Mouse (Mus musculus) liver, embryonic 16.5 days (tissue): Measurements from ENCODE around the gene Fbxo34. TPM values are rescaled to one million over a fixed set of nuclear protein-coding genes. Genes with fewer than 3 reads are reported as not detected.
"Not testable (repeated sequence)": the region's sequence is repeated elsewhere in the genome, so short reads cannot be mapped to it uniquely, and the experiment has no call there.

Experiments used
- ATAC-seq: fragments of 200-750 bp; cut with Nextera tagmentation; 2 replicates; pipeline ENCODE4 v1.8.0; 2017; ENCODE audit warnings: low read depth, mild to moderate bottlenecking, moderate number of reproducible peaks, moderate library complexity
- H3K27ac ChIP-seq: fragments of 300-500 bp; sonication (generic); 2 replicates; pipeline ENCODE4 v1.5.1; 2014; ENCODE audit warnings: mild to moderate bottlenecking, low read length
- H3K27me3 ChIP-seq: fragments of 300-500 bp; sonication (generic); 2 replicates; pipeline ENCODE4 v1.6.1; 2014; ENCODE audit warnings: low read depth, low read length, mixed read lengths; ENCODE audit not compliant: control insufficient read depth, insufficient read depth
- H3K36me3 ChIP-seq: fragments of 300-500 bp; sonication (generic); 2 replicates; pipeline ENCODE4 v1.6.1; 2014; ENCODE audit warnings: mild to moderate bottlenecking; ENCODE audit not compliant: control insufficient read depth, insufficient read depth
- H3K4me1 ChIP-seq: fragments of 300-500 bp; sonication (generic); 2 replicates; pipeline ENCODE4 v1.6.1; 2014; ENCODE audit warnings: low read depth, low read length, mixed read lengths; ENCODE audit not compliant: control insufficient read depth
- H3K4me2 ChIP-seq: fragments of 300-500 bp; sonication (generic); 2 replicates; pipeline ENCODE4 v1.6.1; 2014; ENCODE audit warnings: low read depth, low read length, mixed read lengths
- H3K4me3 ChIP-seq: fragments of 300-500 bp; sonication (generic); 2 replicates; pipeline ENCODE4 v1.5.1; 2014; ENCODE audit warnings: low read depth, mild to moderate bottlenecking, low read length
- H3K9ac ChIP-seq: fragments of 300-500 bp; sonication (generic); 2 replicates; pipeline ENCODE4 v1.6.1; 2014; ENCODE audit warnings: low read depth, low read length
- H3K9me3 ChIP-seq: fragments of 300-500 bp; sonication (generic); replicated peaks from 2 replicates; pipeline ENCODE4 v1.6.1; 2016; ENCODE audit warnings: low read length; ENCODE audit not compliant: control insufficient read depth
- WGBS: fragments of 180-500 bp; shearing (Covaris S2); extraction: QIAGEN DNeasy Blood & Tissue Kit; methylation state at CpG from one replicate; pipeline ENCODE4 v1.1.7; 2014; ENCODE audit not compliant: insufficient replicate concordance; 5-methylcytosine and 5-hydroxymethylcytosine counted together
- polyA plus RNA-seq: library from polyadenylated mRNA; unstranded; fragments of >200 nt; fragmentation: Nextera tagmentation; extraction: Ambion mirVana; gene quantifications from 2 replicates; pipeline ENCODE4 v1.2.1, GENCODE M21; 2015

The Fbxo34 gene
- 38.3 and 41.6 TPM in 2 replicates for polyA plus RNA-seq

DNA sequence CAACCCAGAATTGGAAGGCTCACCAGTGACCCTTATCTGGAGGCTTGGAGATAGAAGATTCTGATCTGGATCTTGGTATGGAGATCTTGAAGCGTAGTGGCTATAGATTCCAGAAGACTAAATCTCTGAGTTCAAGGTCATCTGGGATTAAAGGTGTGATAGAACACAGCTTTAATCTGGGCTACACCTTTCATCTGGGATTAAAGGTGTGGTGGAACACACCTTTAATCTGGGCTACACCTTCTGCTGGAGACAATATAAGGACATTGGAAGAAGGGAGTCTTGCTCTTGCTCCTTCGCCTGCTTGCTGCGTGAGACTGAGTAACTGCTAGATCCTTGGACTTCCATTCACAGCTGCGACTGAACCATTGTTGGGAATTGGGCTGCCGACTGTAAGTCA, at the start of gene Fbxo34:
Gene Fbxo34 (plus strand): TSS at position 301 of the 400 bp plus-strand sequence.
- ATAC-seq, H3K4me3 ChIP-seq, H3K9me3 ChIP-seq, H3K4me2 ChIP-seq, H3K4me1 ChIP-seq, H3K27me3 ChIP-seq, H3K36me3 ChIP-seq, H3K27ac ChIP-seq, H3K9ac ChIP-seq: not testable (repeated sequence)
- 68% methylated on average over 2 of the region's 5 CpGs for WGBS

DNA sequence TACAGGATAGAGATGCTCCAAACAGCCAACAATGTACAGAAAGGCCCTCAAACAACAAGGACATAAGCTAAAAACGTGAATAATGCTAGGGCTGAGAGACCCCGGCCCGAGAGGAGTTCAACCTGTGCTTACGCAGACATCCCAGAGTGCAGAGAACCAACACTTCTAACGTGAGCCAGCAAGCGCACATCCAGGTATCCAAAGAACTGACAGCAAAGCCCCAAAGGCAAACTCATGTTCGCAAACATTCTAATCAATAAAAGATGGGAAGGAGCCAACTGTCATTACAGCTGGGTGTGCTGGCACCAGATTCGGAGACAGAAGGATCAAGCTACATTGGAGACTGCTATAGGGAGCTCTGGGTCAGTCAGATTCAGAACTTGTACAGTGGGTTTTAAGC, 47.5 kb upstream of the Fbxo34 start:
- Histone ChIP-seq H3K4me3 (no peak overlapping the region), H3K9me3 (no peaks in the 10 kb centered on the region), H3K4me1 (no peaks in the 10 kb centered on the region), H3K36me3 (peaks cover 92% of the 10 kb centered on the region), H3K27me3 (no peaks in the 10 kb centered on the region), H3K4me2 (no peak overlapping the region), H3K27ac (no peak overlapping the region), H3K9ac (no peak overlapping the region)
- ATAC-seq: no peak
- 76% methylated on average over 8 of the region's 8 CpGs for WGBS

DNA sequence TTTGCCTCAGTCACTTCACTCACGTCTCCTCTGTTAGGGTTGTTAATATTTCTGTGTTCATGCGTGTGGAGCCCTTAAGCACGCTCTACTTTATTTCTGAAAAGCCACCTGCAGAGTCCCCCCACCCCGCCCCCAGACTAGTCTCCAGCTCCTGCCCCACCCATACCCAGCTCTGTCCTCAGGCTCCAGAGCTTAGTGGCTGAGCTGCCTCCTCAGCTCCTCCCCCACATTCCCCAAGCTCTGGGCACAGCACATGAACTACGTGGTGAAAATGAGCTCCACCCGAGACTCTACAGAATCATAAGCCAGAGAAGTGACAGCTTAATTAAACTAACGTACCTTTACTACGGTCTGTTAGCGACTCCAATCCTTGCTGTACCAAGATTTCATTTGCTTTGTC, 44.2 kb upstream of the Fbxo34 start:
- H3K9ac ChIP-seq: no peak overlapping the region
- WGBS: 83% methylated on average over 9 of the region's 9 CpGs
- no peaks in the 10 kb centered on the region for H3K9me3 ChIP-seq
- H3K4me2 ChIP-seq: no peak overlapping the region
- H3K4me1 ChIP-seq: no peaks in the 10 kb centered on the region
- no peak for ATAC-seq
- H3K4me3 ChIP-seq: no peak overlapping the region
- H3K27ac ChIP-seq: no peak overlapping the region
- H3K36me3 ChIP-seq: peaks cover 95% of the 10 kb centered on the region
- H3K27me3 ChIP-seq: no peaks in the 10 kb centered on the region

DNA sequence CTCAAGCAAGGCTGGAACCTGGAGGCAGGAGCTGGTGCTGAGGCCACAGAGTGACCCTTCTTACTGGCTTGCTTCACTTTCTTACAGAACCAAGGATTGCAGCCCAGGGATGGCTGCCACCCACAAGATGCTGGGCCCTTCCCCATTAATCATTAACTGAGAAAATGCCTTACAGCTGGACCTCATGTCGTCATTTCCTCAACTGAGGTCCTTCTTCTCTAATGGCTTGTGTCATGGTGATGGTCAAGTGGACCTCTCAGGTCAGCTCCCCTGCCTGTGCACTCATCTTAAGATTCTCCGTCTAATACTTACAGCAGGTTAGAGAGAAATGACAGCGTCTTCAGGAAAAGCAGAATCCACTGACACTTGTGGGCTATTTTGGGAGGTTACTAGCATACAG, 32.9 kb upstream of the Fbxo34 start:
- Histone ChIP-seq H3K9ac (peak overlapping the region; percentile 78), H3K36me3 (peaks cover 36% of the 10 kb centered on the region), H3K4me1 (peaks cover 24% of the 10 kb centered on the region), H3K4me3 (peak overlapping the region; percentile 77), H3K4me2 (peak overlapping the region; percentile 62), H3K27ac (peak overlapping the region; percentile 85), H3K9me3 (no peaks in the 10 kb centered on the region), H3K27me3 (no peaks in the 10 kb centered on the region)
- WGBS: 21% methylated on average over 3 of the region's 3 CpGs
- no peak for ATAC-seq

DNA sequence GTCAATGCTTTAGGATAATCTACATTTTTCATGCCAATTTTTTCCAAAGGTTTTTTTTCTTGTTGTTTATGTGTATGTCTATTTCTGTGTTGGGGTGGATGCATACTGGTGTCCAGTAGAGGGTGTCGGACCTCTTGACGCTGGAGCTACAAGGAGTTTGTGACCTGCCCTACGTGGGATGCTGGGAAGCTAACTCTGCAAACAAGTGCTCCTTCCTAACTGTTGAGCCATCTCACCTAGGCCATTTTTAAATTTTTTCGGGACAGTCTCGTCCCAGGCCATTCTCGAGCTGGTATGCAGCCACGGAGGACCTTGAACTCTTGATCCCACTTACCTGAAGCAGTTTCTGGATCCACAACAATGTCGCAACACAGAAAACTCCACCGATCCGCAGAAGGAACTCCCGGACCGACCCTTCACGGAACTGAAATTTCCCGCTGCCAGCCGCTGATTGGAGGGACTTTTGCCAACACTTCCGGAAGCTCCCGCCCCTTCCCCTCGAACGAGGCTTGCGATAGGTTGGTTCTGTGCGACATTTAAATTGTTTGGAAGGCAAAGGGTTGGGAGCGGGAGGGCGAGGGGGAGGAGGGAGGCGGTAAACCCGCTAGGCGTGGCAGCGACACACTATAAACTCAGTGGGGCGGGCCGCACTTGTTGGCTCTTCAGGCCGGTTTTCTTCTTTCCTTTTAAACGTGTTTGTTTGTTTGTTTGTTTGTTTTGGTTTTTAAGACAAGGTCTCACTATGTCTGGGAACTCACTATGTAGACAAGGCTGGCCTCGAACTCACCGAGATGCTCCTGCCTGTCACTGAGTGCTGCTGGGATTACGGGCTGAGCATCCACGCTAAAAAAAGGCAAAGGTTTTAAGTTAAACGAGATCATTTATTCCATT, 32.2 kb upstream of the Fbxo34 start, which contains the start of gene Dlgap5:
Gene Dlgap5 (minus strand): TSS at position 633 of the 891 bp plus-strand sequence.
- WGBS: 2% methylated on average over 34 of the region's 36 CpGs
- no peaks in the 10 kb centered on the region for H3K9me3 ChIP-seq
- H3K9ac ChIP-seq: peak within 1 kb of the TSS; percentile 78
- H3K4me3 ChIP-seq: peak within 1 kb of the TSS; percentile 77
- peaks cover 31% of the 10 kb centered on the region for H3K36me3 ChIP-seq
- peak within 1 kb of the TSS; percentile 85 for H3K27ac ChIP-seq
- H3K4me2 ChIP-seq: peak within 1 kb of the TSS; percentile 62
- H3K4me1 ChIP-seq: peaks cover 24% of the 10 kb centered on the region
- ATAC-seq: peak; percentile 99
- no peaks in the 10 kb centered on the region for H3K27me3 ChIP-seq

DNA sequence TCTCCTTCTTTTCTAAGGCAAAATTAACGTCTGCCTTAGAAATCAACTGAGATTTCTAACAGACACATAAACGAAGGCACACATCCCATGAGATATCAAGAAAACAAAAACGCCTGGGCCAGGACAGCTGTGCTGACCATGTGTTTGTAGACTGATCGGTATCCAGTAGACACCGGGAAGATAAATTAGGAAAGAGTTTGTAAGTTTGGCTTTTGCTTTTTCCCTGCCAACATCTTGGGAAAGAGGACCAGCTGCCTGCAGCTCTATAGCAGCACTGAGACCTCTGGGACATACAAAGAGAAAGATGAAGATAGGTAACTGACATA, 31.6 kb upstream of the Fbxo34 start:
- peak overlapping the region; percentile 74 for H3K27ac ChIP-seq
- peak overlapping the region; percentile 77 for H3K4me3 ChIP-seq
- peak overlapping the region; percentile 62 for H3K4me2 ChIP-seq
- no peaks in the 10 kb centered on the region for H3K9me3 ChIP-seq
- WGBS: 35% methylated on average over 5 of the region's 5 CpGs
- H3K36me3 ChIP-seq: peaks cover 28% of the 10 kb centered on the region
- ATAC-seq: no peak
- H3K27me3 ChIP-seq: no peaks in the 10 kb centered on the region
- peaks cover 24% of the 10 kb centered on the region for H3K4me1 ChIP-seq
- H3K9ac ChIP-seq: peak overlapping the region; percentile 51

DNA sequence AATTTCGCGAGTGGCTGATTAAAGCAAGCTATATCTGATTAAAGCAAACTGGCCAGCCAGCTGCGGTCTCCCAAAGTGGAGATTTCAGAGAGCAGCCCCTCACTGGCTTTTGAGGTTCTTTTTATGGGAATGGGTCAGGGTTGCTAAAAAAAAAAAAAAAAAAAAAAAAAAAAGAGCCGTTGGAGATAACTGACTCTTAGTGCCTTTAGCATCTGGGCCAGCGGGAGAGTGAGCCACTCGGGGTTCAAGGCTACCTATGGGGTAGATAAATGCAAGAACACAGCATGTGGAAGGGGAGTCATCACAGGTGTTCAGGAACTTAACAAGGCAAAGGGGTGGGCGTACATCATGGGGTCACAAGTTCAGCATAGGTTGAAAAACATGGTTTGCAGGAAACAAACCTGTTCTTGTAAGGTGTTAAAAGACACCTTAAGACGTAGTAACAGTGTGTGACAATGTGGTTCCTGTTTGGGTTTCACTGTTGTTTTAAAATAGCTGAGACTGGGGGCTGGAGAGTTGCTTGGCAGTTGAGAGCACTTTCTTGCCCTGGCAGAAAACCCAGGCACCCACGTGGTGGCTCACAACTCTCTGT, 31.1 kb upstream of the Fbxo34 start:
- Histone ChIP-seq H3K9ac (peak overlapping the region; percentile 51; the same call in 1 of the 2 replicates), H3K4me1 (peaks cover 24% of the 10 kb centered on the region), H3K36me3 (peaks cover 23% of the 10 kb centered on the region), H3K4me3 (peak overlapping the region; percentile 77), H3K9me3 (no peaks in the 10 kb centered on the region), H3K27me3 (no peaks in the 10 kb centered on the region), H3K27ac (peak overlapping the region; percentile 74), H3K4me2 (peak overlapping the region; percentile 62)
- no peak for ATAC-seq
- 67% methylated on average over 9 of the region's 9 CpGs for WGBS

DNA sequence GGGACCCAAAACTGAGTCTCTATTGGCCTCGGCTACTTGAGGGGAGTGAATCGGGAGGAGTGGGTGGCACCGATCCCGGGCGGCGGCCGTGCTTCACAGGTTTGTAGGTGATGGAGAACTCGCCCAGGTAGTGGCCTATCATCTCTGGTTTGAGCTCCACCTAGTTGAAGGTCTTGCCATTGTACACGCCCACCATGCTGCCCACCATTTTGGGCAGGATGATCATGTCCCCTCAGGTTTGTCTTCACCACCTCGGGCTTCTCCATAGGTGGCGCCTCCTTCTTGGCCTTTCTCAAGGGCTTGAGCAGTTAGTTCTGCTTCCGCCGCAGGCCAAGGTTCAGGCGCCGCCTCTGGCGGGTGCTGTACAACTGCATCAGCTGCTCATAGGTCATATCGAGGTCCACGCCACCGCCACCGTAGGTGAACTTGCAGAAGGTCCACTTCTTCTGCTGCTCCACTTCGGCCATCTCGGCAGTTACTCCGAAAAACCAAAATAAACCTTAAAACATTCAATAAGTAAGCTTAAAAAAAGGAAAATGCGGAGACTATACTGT, 30.4 kb upstream of the Fbxo34 start:
- no peaks in the 10 kb centered on the region for H3K27me3 ChIP-seq
- H3K9me3 ChIP-seq: no peaks in the 10 kb centered on the region
- no peak for ATAC-seq
- no peak overlapping the region for H3K27ac ChIP-seq
- 84% methylated on average over 24 of the region's 24 CpGs for WGBS
- peaks cover 16% of the 10 kb centered on the region for H3K36me3 ChIP-seq
- no peak overlapping the region for H3K4me2 ChIP-seq
- no peak overlapping the region for H3K4me3 ChIP-seq
- H3K9ac ChIP-seq: no peak overlapping the region
- H3K4me1 ChIP-seq: peaks cover 24% of the 10 kb centered on the region

DNA sequence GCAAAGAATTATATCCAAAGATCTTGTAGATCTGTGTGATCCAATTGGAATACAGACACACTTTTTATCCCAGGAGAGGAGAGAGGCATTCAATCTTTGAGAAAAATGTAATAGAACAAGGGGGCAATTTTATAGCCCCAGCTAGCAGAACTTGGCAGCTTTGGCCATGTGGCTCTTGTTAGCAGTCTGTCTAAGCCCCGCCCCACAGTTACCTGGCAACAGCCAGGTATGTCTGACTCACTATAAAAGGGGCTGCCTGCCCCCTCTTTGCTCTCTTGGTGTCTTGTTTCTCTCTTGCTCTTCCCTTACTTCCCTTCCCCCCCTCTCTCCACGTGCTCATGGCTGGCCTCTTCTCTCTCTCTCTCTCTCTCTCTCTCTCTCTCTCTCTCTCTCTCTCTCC, 28.6 kb upstream of the Fbxo34 start:
- Histone ChIP-seq H3K9ac (no peak overlapping the region), H3K27ac (no peak overlapping the region), H3K36me3 (no peaks in the 10 kb centered on the region), H3K4me3 (no peak overlapping the region), H3K27me3 (no peaks in the 10 kb centered on the region), H3K9me3 (no peaks in the 10 kb centered on the region), H3K4me2 (no peak overlapping the region), H3K4me1 (peaks cover 17% of the 10 kb centered on the region)
- 27% methylated on average over 2 of the region's 2 CpGs for WGBS
- no peak for ATAC-seq
